Mouse (Mus musculus): ENCODE results near the gene Ccndbp1. TPM values are rescaled to one million over a fixed set of nuclear protein-coding genes. Genes with fewer than 3 reads are reported as not detected.
"Not testable (repeated sequence)": the region's sequence is repeated elsewhere in the genome, so short reads cannot be mapped to it uniquely, and the experiment has no call there.

The Ccndbp1 gene
- 34.4 and 44.9 TPM in 2 replicates for polyA plus RNA-seq (2016; fragmentation: Nextera tagmentation; extraction: Ambion mirVana)

DNA sequence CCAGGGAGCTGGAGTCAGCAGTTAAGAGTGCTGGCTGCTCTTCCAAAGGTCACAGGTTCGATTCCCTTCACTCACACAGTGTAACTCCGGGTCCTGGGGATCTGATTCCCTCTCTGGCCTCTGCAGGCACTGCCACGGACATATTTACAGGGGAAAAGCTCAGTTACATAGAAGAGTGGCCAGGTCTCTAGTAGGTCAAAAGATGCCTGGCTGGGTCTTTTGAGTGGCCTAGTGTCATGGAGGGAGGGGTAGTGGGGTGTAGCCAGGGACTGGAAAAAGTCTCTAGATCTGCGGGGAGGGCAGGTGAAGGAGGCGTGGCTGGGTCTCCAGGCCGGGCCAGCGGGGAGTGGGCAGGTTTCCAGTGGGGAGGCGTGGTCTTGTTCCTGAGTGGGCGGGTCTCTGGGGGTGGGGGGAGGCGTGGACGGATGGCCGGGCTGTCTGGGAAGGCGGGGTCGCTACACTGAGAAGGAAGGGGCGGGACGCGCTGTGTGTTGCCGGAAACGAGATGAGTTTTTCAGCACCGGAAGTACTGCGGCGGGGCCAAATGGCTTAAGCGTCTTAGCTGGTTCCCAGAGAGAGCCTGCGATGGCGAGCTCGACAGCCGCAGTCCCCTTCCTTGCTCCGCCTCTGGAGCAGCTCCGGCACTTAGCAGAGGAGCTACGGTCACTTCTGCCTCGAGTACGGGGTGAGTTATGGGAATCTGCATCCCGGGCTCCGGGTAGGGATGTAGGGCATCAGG lies at the start of gene Ccndbp1:
Gene Ccndbp1, plus strand, starts transcription at position 479 of the 739 bp plus-strand sequence.
- Histone ChIP-seq H3K27ac (replicated peaks) (peak within 1 kb of the TSS; percentile 80), H3K4me1 (peaks cover 15% of the 10 kb centered on the region), H3K4me3 (peak within 1 kb of the TSS; percentile 86), H3K9me3 (replicated peaks) (no peaks in the 10 kb centered on the region), H3K27me3 (ENCODE audit: low read depth, poor library complexity, severe bottlenecking) (no peaks in the 10 kb centered on the region), H3K36me3 (peaks cover 19% of the 10 kb centered on the region)
- WGBS = 2% methylated on average over 34 of the region's 34 CpGs
- DNase-seq (ENCODE audit: low spot score) = peak; percentile 92

DNA sequence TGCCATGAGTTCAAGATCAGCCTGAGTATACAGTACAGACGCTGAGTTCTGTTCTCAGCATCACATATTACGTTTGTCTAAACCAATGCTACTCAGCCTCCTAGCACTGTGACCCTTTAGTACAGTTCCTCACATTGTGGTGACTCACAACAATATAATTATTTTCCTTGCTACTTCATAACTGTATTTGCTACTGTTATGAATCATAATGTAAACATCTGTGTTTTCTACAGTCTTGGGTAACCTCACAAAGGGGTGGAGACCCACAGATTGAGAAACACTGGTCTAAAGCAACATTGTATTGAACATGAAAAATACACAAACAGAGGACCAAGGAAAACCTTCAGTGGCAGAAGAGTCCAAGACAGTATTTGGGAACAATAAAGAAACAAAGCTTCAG lies 48.8 kb upstream of the Ccndbp1 start:
- no peak overlapping the region for H3K4me3 ChIP-seq
- no peaks in the 10 kb centered on the region for H3K27me3 ChIP-seq (ENCODE audit: low read depth, poor library complexity, severe bottlenecking)
- no peaks in the 10 kb centered on the region for H3K9me3 ChIP-seq (replicated peaks)
- no peak for DNase-seq (ENCODE audit: low spot score)
- 99% methylated on average over 2 of the region's 2 CpGs for WGBS
- H3K27ac ChIP-seq (replicated peaks) = no peak overlapping the region
- no peaks in the 10 kb centered on the region for H3K4me1 ChIP-seq
- peaks cover 36% of the 10 kb centered on the region for H3K36me3 ChIP-seq

DNA sequence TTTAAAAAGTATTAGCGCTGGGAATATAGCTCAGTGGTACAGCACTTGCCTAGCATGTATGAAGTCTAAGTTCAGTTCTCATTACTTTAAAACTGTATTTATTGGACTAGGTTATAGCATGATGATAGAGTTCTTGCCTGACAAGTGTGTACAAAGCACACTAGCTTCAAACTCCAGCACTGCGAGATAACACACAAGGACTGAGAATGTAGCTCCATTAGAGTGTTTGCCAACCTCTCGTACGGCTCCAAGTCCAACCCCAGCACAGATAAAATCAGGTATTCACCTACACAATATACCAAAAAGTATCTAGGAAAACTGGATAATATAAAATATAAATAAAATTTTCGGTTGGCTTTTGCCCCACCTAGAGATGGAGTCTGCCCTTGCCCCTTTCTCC lies 48.4 kb upstream of the Ccndbp1 start:
- Histone ChIP-seq H3K9me3 (replicated peaks) (no peaks in the 10 kb centered on the region), H3K27ac (replicated peaks) (no peak overlapping the region), H3K27me3 (ENCODE audit: low read depth, poor library complexity, severe bottlenecking) (no peaks in the 10 kb centered on the region), H3K4me3 (no peak overlapping the region), H3K36me3 (peaks cover 31% of the 10 kb centered on the region), H3K4me1 (no peaks in the 10 kb centered on the region)
- no peak for DNase-seq (ENCODE audit: low spot score)
- WGBS = 94% methylated on average over 5 of the region's 5 CpGs

DNA sequence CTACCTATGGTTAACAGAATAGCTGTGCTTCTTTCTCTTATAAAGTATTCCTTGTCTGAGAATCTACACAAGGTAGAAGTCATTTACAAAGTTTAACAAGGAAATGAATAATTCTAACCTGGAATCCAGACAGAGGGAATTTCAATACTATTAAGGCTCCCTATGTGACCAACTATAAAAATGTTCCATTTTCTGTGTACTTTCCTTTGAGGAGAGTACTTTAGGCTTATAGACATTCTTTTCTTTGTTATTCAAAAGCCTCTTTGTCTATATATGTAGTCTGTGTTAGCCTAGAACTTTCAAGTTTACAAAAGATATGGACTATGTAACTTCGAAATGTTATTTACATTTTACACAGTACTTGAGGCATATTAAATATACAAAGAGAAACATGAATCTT lies 47.9 kb upstream of the Ccndbp1 start:
- no peak for DNase-seq (ENCODE audit: low spot score)
- Histone ChIP-seq H3K36me3 (peaks cover 27% of the 10 kb centered on the region), H3K4me1 (no peaks in the 10 kb centered on the region), H3K4me3 (no peak overlapping the region), H3K9me3 (replicated peaks) (no peaks in the 10 kb centered on the region), H3K27me3 (ENCODE audit: low read depth, poor library complexity, severe bottlenecking) (no peaks in the 10 kb centered on the region), H3K27ac (replicated peaks) (no peak overlapping the region)
- 95% methylated on average over 1 of the region's 1 CpGs for WGBS

DNA sequence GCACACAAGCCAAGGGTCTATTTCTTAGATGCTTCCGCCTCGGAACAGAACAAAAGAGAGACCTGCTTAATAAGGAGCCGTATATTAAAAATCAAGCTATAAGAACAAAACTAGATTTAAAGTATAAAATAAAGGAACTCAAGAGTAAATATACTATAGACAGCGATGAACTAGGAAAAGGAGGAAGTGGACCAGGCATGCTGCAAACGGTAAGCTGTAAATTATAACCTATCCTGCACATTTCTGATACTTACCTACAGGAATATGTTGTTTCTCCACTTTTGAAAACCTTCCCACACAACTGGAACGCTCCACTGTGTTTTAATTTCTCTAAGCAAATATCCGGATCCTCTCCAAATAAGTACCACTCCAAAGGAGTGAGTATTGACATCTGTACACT lies 45.1 kb upstream of the Ccndbp1 start:
- WGBS = 93% methylated on average over 7 of the region's 7 CpGs
- peaks cover 29% of the 10 kb centered on the region for H3K36me3 ChIP-seq
- H3K4me1 ChIP-seq = no peaks in the 10 kb centered on the region
- H3K4me3 ChIP-seq = no peak overlapping the region
- no peaks in the 10 kb centered on the region for H3K27me3 ChIP-seq (ENCODE audit: low read depth, poor library complexity, severe bottlenecking)
- no peak overlapping the region for H3K27ac ChIP-seq (replicated peaks)
- H3K9me3 ChIP-seq (replicated peaks) = no peaks in the 10 kb centered on the region
- DNase-seq (ENCODE audit: low spot score) = no peak

DNA sequence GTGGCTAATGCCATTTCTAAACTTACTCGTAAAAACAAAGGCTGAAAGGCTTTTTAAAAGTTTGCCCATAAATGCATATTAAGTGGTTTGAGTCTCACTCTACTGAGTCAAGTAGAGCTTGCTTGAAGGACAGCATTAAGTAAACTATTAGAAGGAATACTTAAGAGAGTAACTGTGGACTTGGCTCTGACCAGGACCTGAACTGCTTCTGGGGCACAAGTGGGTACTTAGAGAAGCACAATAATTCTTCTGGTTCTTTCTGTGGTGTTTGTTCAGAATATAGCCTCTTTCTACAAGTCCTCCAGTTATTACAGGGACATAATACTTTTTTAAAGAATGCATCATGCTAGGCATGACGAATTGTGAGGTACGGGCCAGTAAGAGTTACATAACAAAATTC lies 42.7 kb upstream of the Ccndbp1 start:
- WGBS = 93% methylated on average over 3 of the region's 3 CpGs
- no peak for DNase-seq (ENCODE audit: low spot score)
- H3K27ac ChIP-seq (replicated peaks) = no peak overlapping the region

DNA sequence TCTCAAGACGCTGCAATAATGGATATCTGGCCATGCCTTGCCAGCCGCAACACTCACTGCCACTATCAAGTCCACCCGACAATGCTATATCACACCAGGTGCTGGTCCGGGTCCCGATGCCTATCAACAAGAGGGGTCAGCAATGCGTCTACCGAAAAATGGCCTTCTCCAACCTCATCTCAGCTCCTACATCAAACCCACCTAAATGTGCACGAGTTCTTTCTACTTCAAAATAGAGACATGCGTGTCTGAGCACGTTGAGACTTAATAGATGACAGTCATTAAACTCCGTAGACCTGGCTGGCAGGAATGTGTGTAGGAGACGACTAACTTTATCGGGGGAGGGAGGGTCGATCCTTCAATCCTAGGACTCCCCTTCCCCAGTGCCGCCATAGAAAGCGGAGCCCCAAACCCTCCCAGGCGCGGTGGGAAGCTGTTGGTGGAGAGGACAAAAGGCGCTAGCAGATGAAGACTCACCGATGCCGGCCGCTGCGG lies 38.1 kb upstream of the Ccndbp1 start:
- peaks cover 29% of the 10 kb centered on the region for H3K4me1 ChIP-seq
- no peaks in the 10 kb centered on the region for H3K9me3 ChIP-seq (replicated peaks)
- no peak for DNase-seq (ENCODE audit: low spot score)
- peaks cover 4% of the 10 kb centered on the region; the same call in 1 of the 2 replicates for H3K27me3 ChIP-seq (ENCODE audit: low read depth, poor library complexity, severe bottlenecking)
- peak overlapping the region; percentile 88 for H3K4me3 ChIP-seq
- H3K36me3 ChIP-seq = peaks cover 5% of the 10 kb centered on the region; the same call in 1 of the 2 replicates
- WGBS = under 1% methylated on average over 23 of the region's 23 CpGs
- H3K27ac ChIP-seq (replicated peaks) = peak overlapping the region; percentile 95

More for the DNA sequence above, 42.7 kb upstream of the Ccndbp1 start:
- H3K4me1 ChIP-seq = peaks cover 15% of the 10 kb centered on the region
- H3K36me3 ChIP-seq = peaks cover 12% of the 10 kb centered on the region
- no peak overlapping the region for H3K4me3 ChIP-seq
- H3K9me3 ChIP-seq (replicated peaks) = no peaks in the 10 kb centered on the region
- H3K27me3 ChIP-seq (ENCODE audit: low read depth, poor library complexity, severe bottlenecking) = no peaks in the 10 kb centered on the region

DNA sequence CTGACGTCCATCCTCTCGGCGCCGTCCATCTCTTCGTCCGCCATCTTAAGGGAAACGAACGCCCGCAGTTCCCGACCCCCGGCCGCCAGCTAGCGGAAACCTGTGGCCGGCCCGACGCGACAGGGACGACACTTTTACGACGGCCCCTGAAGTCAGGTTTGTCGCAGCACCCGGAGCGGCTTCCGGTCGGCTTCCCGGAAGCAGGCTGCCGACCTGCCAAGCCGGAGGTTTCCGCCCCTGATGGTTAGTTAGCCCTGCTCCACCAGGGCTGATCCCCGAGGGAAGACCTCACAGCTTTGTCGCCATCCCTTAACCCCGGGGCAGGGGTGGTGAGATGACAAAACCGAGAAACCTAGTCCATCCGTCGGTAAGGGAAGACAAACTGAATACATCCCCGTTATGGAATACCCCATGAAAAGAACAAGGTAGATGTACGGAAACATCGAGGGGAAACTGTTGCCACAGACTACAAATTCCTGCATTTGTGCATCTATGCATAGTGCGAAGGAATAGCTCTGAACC lies 37.6 kb upstream of the Ccndbp1 start, which contains the start of gene Ubr1:
Gene Ubr1, minus strand, starts transcription at position 157 of the 522 bp plus-strand sequence.
- H3K27me3 ChIP-seq (ENCODE audit: low read depth, poor library complexity, severe bottlenecking) = peaks cover 5% of the 10 kb centered on the region; the same call in 1 of the 2 replicates
- under 1% methylated on average over 39 of the region's 39 CpGs for WGBS
- peak within 1 kb of the TSS; percentile 88 for H3K4me3 ChIP-seq
- H3K9me3 ChIP-seq (replicated peaks) = no peaks in the 10 kb centered on the region
- DNase-seq (ENCODE audit: low spot score) = peak; percentile 92
- H3K4me1 ChIP-seq = peaks cover 29% of the 10 kb centered on the region
- peak within 1 kb of the TSS; percentile 95 for H3K27ac ChIP-seq (replicated peaks)
- H3K36me3 ChIP-seq = peaks cover 5% of the 10 kb centered on the region; the same call in 1 of the 2 replicates

DNA sequence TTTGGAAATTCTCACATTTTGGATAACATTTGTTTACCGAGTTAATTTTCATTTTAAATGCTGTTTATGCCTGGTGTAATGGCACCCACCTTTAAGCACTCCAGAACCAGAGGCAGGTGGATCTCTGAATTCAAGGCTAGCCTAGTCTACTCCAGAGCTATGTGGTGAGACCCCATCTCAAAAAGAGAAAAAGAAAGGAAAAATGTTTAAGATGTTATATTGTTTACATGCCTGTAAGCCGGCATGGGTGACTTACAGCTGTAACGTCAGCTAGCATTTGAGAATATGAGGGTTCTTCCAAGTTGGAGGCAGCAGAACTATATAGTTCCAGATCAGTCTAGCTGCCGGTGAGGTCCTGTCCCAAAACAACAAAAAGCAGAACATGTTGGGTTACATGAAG lies 36.4 kb upstream of the Ccndbp1 start:
- whole genome bisulfite sequencing = 88% methylated on average over 4 of the region's 4 CpGs
- H3K27me3 ChIP-seq (ENCODE audit: low read depth, poor library complexity, severe bottlenecking) = peaks cover 10% of the 10 kb centered on the region; the same call in 1 of the 2 replicates
- no peak overlapping the region for H3K27ac ChIP-seq (replicated peaks)
- no peaks in the 10 kb centered on the region for H3K9me3 ChIP-seq (replicated peaks)
- H3K4me3 ChIP-seq = no peak overlapping the region
- no peaks in the 10 kb centered on the region for H3K36me3 ChIP-seq
- no peak for DNase-seq (ENCODE audit: low spot score)
- H3K4me1 ChIP-seq = peaks cover 33% of the 10 kb centered on the region

DNA sequence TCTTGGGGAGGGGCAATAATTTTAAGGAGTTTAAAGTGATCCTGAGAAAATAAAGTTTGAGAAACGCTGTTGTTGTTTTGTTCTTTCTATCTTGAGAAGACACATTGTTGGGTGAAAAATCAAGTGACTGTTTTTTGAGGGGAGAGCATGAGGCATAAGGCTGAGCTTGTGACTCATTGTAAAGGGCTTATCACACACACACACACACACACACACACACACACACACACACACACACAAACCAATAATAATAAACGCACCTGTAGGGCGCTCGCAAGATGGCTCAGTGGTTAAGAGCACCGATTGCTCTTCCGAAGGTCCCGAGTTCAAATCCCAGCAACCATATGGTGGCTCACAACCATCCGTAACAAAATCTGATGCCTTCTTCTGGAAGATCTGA lies 35.9 kb upstream of the Ccndbp1 start:
- WGBS = 94% methylated on average over 8 of the region's 8 CpGs
- H3K27me3 ChIP-seq (ENCODE audit: low read depth, poor library complexity, severe bottlenecking); H3K27ac ChIP-seq (replicated peaks); H3K9me3 ChIP-seq (replicated peaks); H3K4me3 ChIP-seq; DNase-seq (ENCODE audit: low spot score); H3K36me3 ChIP-seq: not testable (repeated sequence)
- peaks cover 38% of the 10 kb centered on the region for H3K4me1 ChIP-seq

DNA sequence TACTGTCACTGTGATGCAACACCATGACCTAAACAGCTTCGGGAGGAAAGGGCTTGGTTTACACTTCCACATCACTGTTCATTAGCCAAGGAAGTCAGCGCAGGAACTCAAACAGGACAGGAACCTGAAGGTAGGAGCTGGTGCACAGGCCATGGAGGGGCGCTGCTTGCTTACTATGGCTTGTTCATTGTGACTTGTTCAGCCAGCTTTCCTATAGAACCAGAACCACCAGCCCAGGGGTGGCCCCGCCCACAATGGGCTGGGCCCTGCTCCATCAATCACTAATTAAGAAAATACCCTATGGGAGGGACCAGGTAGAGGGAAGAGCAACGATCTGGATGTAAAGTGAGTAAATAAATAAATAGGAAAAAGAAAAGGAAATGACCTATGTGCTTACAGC lies 35.2 kb upstream of the Ccndbp1 start:
- H3K27me3 ChIP-seq (ENCODE audit: low read depth, poor library complexity, severe bottlenecking) = peaks cover 14% of the 10 kb centered on the region
- H3K36me3 ChIP-seq = no peaks in the 10 kb centered on the region
- DNase-seq (ENCODE audit: low spot score) = no peak
- H3K9me3 ChIP-seq (replicated peaks) = no peaks in the 10 kb centered on the region
- H3K27ac ChIP-seq (replicated peaks) = no peak overlapping the region
- WGBS = 22% methylated on average over 5 of the region's 5 CpGs
- no peak overlapping the region for H3K4me3 ChIP-seq
- peaks cover 44% of the 10 kb centered on the region for H3K4me1 ChIP-seq

DNA sequence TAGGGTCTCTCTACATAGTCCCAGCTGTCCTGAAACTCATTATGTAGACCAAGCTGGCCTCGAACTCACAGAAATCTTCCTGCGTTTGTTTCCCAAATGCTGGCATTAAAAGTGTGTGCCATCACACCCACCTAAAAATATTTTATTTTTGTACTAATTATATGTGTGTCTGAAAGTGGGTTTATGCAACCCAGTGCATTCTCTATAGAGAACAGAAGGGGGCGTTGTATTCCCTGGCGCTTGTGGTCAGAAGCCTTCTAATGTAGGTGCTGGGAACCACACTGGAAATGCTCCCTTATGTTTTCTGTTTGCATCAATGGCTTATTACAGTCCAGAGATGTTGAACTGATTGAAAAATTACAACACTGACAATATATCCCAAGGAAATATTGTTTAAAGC lies 31.9 kb upstream of the Ccndbp1 start:
- H3K36me3 ChIP-seq = no peaks in the 10 kb centered on the region
- DNase-seq (ENCODE audit: low spot score) = no peak
- no peak overlapping the region for H3K27ac ChIP-seq (replicated peaks)
- peaks cover 24% of the 10 kb centered on the region for H3K4me1 ChIP-seq
- 49% methylated on average over 4 of the region's 4 CpGs for WGBS
- H3K27me3 ChIP-seq (ENCODE audit: low read depth, poor library complexity, severe bottlenecking) = peaks cover 14% of the 10 kb centered on the region
- H3K4me3 ChIP-seq = peak overlapping the region; percentile 88
- H3K9me3 ChIP-seq (replicated peaks) = no peaks in the 10 kb centered on the region
